Mouse (Mus musculus): Measurements from ENCODE around the gene Tnxb. TPM values are rescaled to one million over a fixed set of nuclear protein-coding genes. Genes with fewer than 3 reads are reported as not detected.

Gene Tnxb
- polyA plus RNA-seq, 1 experiment from 2014 or later, result 0.14 TPM

- H3K4me1 ChIP-seq (ENCODE audit: control insufficient read depth, insufficient read depth, low read length), result no peaks in the 10 kb centered on the region
- peaks cover 31% of the 10 kb centered on the region for H3K36me3 ChIP-seq (ENCODE audit: control insufficient read depth, insufficient read depth, low read length)
- WGBS, result 94% methylated on average over 13 of the region's 13 CpGs
- H3K9ac ChIP-seq (ENCODE audit: low read depth, low read length), result no peak overlapping the region
- no peaks in the 10 kb centered on the region for H3K9me3 ChIP-seq (replicated peaks; ENCODE audit: control insufficient read depth, low read length, poor library complexity, severe bottlenecking)
- H3K27ac ChIP-seq (ENCODE audit: low read length), result no peak overlapping the region
- H3K4me2 ChIP-seq (ENCODE audit: low read length), result no peak overlapping the region
- no peak for ATAC-seq
- no peak overlapping the region for H3K4me3 ChIP-seq (ENCODE audit: low read depth, low read length)
- peaks cover 4% of the 10 kb centered on the region; the same call in 1 of the 2 replicates for H3K27me3 ChIP-seq (ENCODE audit: control insufficient read depth, insufficient read depth, low read depth, low read length)
Observed at GRCm38 (mm10) chr17:34654392-34654791, 15.9 kb upstream of the Tnxb start.

- WGBS, result 89% methylated on average over 7 of the region's 7 CpGs
- no peak overlapping the region for H3K4me3 ChIP-seq (ENCODE audit: low read depth, low read length)
- H3K27me3 ChIP-seq (ENCODE audit: control insufficient read depth, insufficient read depth, low read depth, low read length), result peaks cover 6% of the 10 kb centered on the region
- no peaks in the 10 kb centered on the region for H3K4me1 ChIP-seq (ENCODE audit: control insufficient read depth, insufficient read depth, low read length)
- no peak overlapping the region for H3K4me2 ChIP-seq (ENCODE audit: low read length)
- H3K36me3 ChIP-seq (ENCODE audit: control insufficient read depth, insufficient read depth, low read length), result peaks cover 25% of the 10 kb centered on the region
- ATAC-seq, result no peak
- no peak overlapping the region for H3K27ac ChIP-seq (ENCODE audit: low read length)
- H3K9me3 ChIP-seq (replicated peaks; ENCODE audit: control insufficient read depth, low read length, poor library complexity, severe bottlenecking), result no peaks in the 10 kb centered on the region
- no peak overlapping the region for H3K9ac ChIP-seq (ENCODE audit: low read depth, low read length)
Observed at GRCm38 (mm10) chr17:34655160-34655559, 15.2 kb upstream of the Tnxb start.

GRCm38 (mm10) chr17:34655581-34655991 is 14.7 kb upstream of the Tnxb start:
- 62% methylated on average over 4 of the region's 4 CpGs for WGBS

GRCm38 (mm10) chr17:34656666-34657065 is 13.7 kb upstream of the Tnxb start:
- Histone ChIP-seq H3K27ac (ENCODE audit: low read length) (no peak overlapping the region), H3K9ac (ENCODE audit: low read depth, low read length) (no peak overlapping the region), H3K27me3 (ENCODE audit: control insufficient read depth, insufficient read depth, low read depth, low read length) (peaks cover 14% of the 10 kb centered on the region), H3K36me3 (ENCODE audit: control insufficient read depth, insufficient read depth, low read length) (peaks cover 13% of the 10 kb centered on the region), H3K4me1 (ENCODE audit: control insufficient read depth, insufficient read depth, low read length) (no peaks in the 10 kb centered on the region), H3K4me2 (ENCODE audit: low read length) (no peak overlapping the region), H3K4me3 (ENCODE audit: low read depth, low read length) (no peak overlapping the region), H3K9me3 (replicated peaks; ENCODE audit: control insufficient read depth, low read length, poor library complexity, severe bottlenecking) (no peaks in the 10 kb centered on the region)
- 37% methylated on average over 8 of the region's 8 CpGs for WGBS
- ATAC-seq, result no peak

More at GRCm38 (mm10) chr17:34655581-34655991, 14.7 kb upstream of the Tnxb start:
- peak; percentile 44 for ATAC-seq
- Histone ChIP-seq H3K4me3 (ENCODE audit: low read depth, low read length) (no peak overlapping the region), H3K36me3 (ENCODE audit: control insufficient read depth, insufficient read depth, low read length) (peaks cover 22% of the 10 kb centered on the region), H3K4me1 (ENCODE audit: control insufficient read depth, insufficient read depth, low read length) (no peaks in the 10 kb centered on the region), H3K9me3 (replicated peaks; ENCODE audit: control insufficient read depth, low read length, poor library complexity, severe bottlenecking) (no peaks in the 10 kb centered on the region), H3K9ac (ENCODE audit: low read depth, low read length) (no peak overlapping the region), H3K27me3 (ENCODE audit: control insufficient read depth, insufficient read depth, low read depth, low read length) (peaks cover 9% of the 10 kb centered on the region), H3K4me2 (ENCODE audit: low read length) (no peak overlapping the region), H3K27ac (ENCODE audit: low read length) (no peak overlapping the region)

- H3K4me1 ChIP-seq (ENCODE audit: control insufficient read depth, insufficient read depth, low read length), result no peaks in the 10 kb centered on the region
- no peaks in the 10 kb centered on the region for H3K9me3 ChIP-seq (replicated peaks; ENCODE audit: control insufficient read depth, low read length, poor library complexity, severe bottlenecking)
- peaks cover 13% of the 10 kb centered on the region for H3K36me3 ChIP-seq (ENCODE audit: control insufficient read depth, insufficient read depth, low read length)
- WGBS, result 46% methylated on average over 2 of the region's 2 CpGs
- H3K4me2 ChIP-seq (ENCODE audit: low read length), result no peak overlapping the region
- H3K4me3 ChIP-seq (ENCODE audit: low read depth, low read length), result no peak overlapping the region
- peaks cover 14% of the 10 kb centered on the region for H3K27me3 ChIP-seq (ENCODE audit: control insufficient read depth, insufficient read depth, low read depth, low read length)
- no peak overlapping the region for H3K9ac ChIP-seq (ENCODE audit: low read depth, low read length)
- H3K27ac ChIP-seq (ENCODE audit: low read length), result no peak overlapping the region
- no peak for ATAC-seq
Observed at GRCm38 (mm10) chr17:34657271-34657670, 13.1 kb upstream of the Tnxb start.

- peaks cover 7% of the 10 kb centered on the region for H3K36me3 ChIP-seq (ENCODE audit: control insufficient read depth, insufficient read depth, low read length)
- 84% methylated on average over 2 of the region's 2 CpGs for WGBS
- H3K9ac ChIP-seq (ENCODE audit: low read depth, low read length), result no peak overlapping the region
- H3K27ac ChIP-seq (ENCODE audit: low read length), result no peak overlapping the region
- no peak overlapping the region for H3K4me3 ChIP-seq (ENCODE audit: low read depth, low read length)
- ATAC-seq, result no peak
- no peaks in the 10 kb centered on the region for H3K9me3 ChIP-seq (replicated peaks; ENCODE audit: control insufficient read depth, low read length, poor library complexity, severe bottlenecking)
- H3K27me3 ChIP-seq (ENCODE audit: control insufficient read depth, insufficient read depth, low read depth, low read length), result peaks cover 14% of the 10 kb centered on the region
- H3K4me1 ChIP-seq (ENCODE audit: control insufficient read depth, insufficient read depth, low read length), result no peaks in the 10 kb centered on the region
- no peak overlapping the region for H3K4me2 ChIP-seq (ENCODE audit: low read length)
Observed at GRCm38 (mm10) chr17:34658145-34658544, 12.2 kb upstream of the Tnxb start.

- Histone ChIP-seq H3K27me3 (ENCODE audit: control insufficient read depth, insufficient read depth, low read depth, low read length) (peaks cover 14% of the 10 kb centered on the region), H3K9me3 (replicated peaks; ENCODE audit: control insufficient read depth, low read length, poor library complexity, severe bottlenecking) (no peaks in the 10 kb centered on the region), H3K36me3 (ENCODE audit: control insufficient read depth, insufficient read depth, low read length) (peaks cover 4% of the 10 kb centered on the region), H3K4me1 (ENCODE audit: control insufficient read depth, insufficient read depth, low read length) (no peaks in the 10 kb centered on the region), H3K9ac (ENCODE audit: low read depth, low read length) (no peak overlapping the region), H3K4me3 (ENCODE audit: low read depth, low read length) (no peak overlapping the region), H3K4me2 (ENCODE audit: low read length) (no peak overlapping the region), H3K27ac (ENCODE audit: low read length) (no peak overlapping the region)
- WGBS, result 84% methylated on average over 3 of the region's 3 CpGs
- ATAC-seq, result no peak
Observed at GRCm38 (mm10) chr17:34658591-34658990, 11.7 kb upstream of the Tnxb start.

- Histone ChIP-seq H3K4me2 (ENCODE audit: low read length) (no peak overlapping the region), H3K4me1 (ENCODE audit: control insufficient read depth, insufficient read depth, low read length) (no peaks in the 10 kb centered on the region), H3K4me3 (ENCODE audit: low read depth, low read length) (no peak overlapping the region), H3K27me3 (ENCODE audit: control insufficient read depth, insufficient read depth, low read depth, low read length) (peaks cover 14% of the 10 kb centered on the region), H3K9ac (ENCODE audit: low read depth, low read length) (no peak overlapping the region), H3K27ac (ENCODE audit: low read length) (no peak overlapping the region), H3K9me3 (replicated peaks; ENCODE audit: control insufficient read depth, low read length, poor library complexity, severe bottlenecking) (no peaks in the 10 kb centered on the region), H3K36me3 (ENCODE audit: control insufficient read depth, insufficient read depth, low read length) (no peaks in the 10 kb centered on the region)
- no peak for ATAC-seq
- WGBS, result 69% methylated on average over 12 of the region's 12 CpGs
Observed at GRCm38 (mm10) chr17:34659181-34659896, 11.0 kb upstream of the Tnxb start.

- ATAC-seq, result no peak
- H3K36me3 ChIP-seq (ENCODE audit: control insufficient read depth, insufficient read depth, low read length), result no peaks in the 10 kb centered on the region
- H3K4me3 ChIP-seq (ENCODE audit: low read depth, low read length), result no peak overlapping the region
- 68% methylated on average over 3 of the region's 3 CpGs for WGBS
- no peaks in the 10 kb centered on the region for H3K4me1 ChIP-seq (ENCODE audit: control insufficient read depth, insufficient read depth, low read length)
- H3K27ac ChIP-seq (ENCODE audit: low read length), result no peak overlapping the region
- no peak overlapping the region for H3K9ac ChIP-seq (ENCODE audit: low read depth, low read length)
- H3K9me3 ChIP-seq (replicated peaks; ENCODE audit: control insufficient read depth, low read length, poor library complexity, severe bottlenecking), result no peaks in the 10 kb centered on the region
- no peak overlapping the region for H3K4me2 ChIP-seq (ENCODE audit: low read length)
- peaks cover 14% of the 10 kb centered on the region for H3K27me3 ChIP-seq (ENCODE audit: control insufficient read depth, insufficient read depth, low read depth, low read length)
Observed at GRCm38 (mm10) chr17:34659897-34660214, 10.5 kb upstream of the Tnxb start.

Measured in midbrain, embryonic 16.5 days (tissue).